Comparison of ENCODE assay signal across 9 mouse cellular contexts in the genomic region with DNA sequence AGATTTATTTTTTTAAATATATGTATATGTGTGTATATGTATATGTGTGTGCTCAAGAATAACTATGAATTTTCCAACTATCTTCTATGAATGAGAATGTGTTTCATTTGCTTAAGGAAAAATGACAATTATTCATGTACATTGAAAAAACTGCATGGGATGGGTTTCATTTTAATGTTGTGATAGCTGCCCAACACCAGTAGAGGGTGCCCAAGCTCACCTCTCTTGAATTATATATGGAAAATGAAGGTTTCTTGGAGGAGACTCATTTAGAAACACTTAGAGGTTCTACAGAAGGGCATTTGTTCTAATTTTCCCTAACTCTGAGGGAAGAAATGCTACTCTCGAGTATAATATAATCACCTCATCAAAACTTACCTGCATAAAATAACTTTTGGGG. TPM values are rescaled to one million over a fixed set of nuclear protein-coding genes. Genes with fewer than 3 reads are reported as not detected.
DNase-seq lines count a peak whose midpoint lies in the region; ATAC-seq and TF ChIP-seq lines count a peak whose summit lies in the region.
"Had no signal": no experiment of that assay in that cellular context is flagged by ENCODE, and none has a peak within 500 bp of the region (broad histone marks: within the 10 kb centered on the region; RNA-seq: fewer than 3 reads in every experiment).

No protein-coding gene starts in this region.

- no peaks in the 10 kb centered on the region for H3K4me1 ChIP-seq in cortical plate, adult 2 months (ENCODE audit: control insufficient read depth, insufficient read depth, low read length)

- intact Hi-C loops in left cerebral cortex, adult 2 months (cut with DNase I): loop anchor here (5.0 kb wide), 2 partner anchors 63 to 203 kb away; no protein-coding TSS in a partner anchor
- intact Hi-C loops in left cerebral cortex, postnatal 4 days (cut with DNase I): loop anchor here (5.0 kb wide), 1 partner anchor 68 kb away; a partner anchor contains a TSS

- DNase-seq in cerebellum, postnatal 14 days: peak; percentile 39
- DNase-seq in left cerebral cortex, adult 2 months (ENCODE audit: extremely low spot score in 1 of 2, low spot score in 2 of 2): no peak
- DNase-seq in left cerebral cortex, postnatal 4 days: no peak
- peak; percentile 19 to 23 for DNase-seq in B cell, adult 2 months
- DNase-seq in urinary bladder, postnatal 10 days (ENCODE audit: low spot score): no peak
- no peak for DNase-seq in spleen, postnatal 10 days (ENCODE audit: low spot score in 2 of 2)

- TF ChIP-seq POLR2A in cortical plate, adult 2 months (IDR thresholded peaks at IDR 0.05; ENCODE audit: extremely low read depth, insufficient read depth, low read length): no peak

- no peak overlapping the region for H3K4me3 ChIP-seq in left cerebral cortex, adult 2 months
- no peak overlapping the region for H3K4me3 ChIP-seq in cortical plate, adult 2 months (ENCODE audit: insufficient read depth, low read length)

- ATAC-seq in cerebellum, adult (ENCODE audit: insufficient number of reproducible peaks, low FRiP score, low TSS enrichment): no peak
- ATAC-seq: forebrain, embryonic 16.5 days had no signal

- TF ChIP-seq CTCF in left cerebral cortex, adult 2 months (IDR thresholded peaks at IDR 0.05): peak; percentile 77
- peak; percentile 29; the same call in 1 of the 2 replicates for TF ChIP-seq CTCF in cortical plate, adult 2 months (IDR thresholded peaks at IDR 0.05; ENCODE audit: extremely low read depth, insufficient read depth, low read length)

- no peak overlapping the region for H3K27ac ChIP-seq in left cerebral cortex, adult 2 months
- H3K27ac ChIP-seq in cortical plate, adult 2 months (ENCODE audit: insufficient read depth, low read length): no peak overlapping the region

RNA-seq across cellular contexts. Expression of a gene that starts 35.7 kb away (rescaled TPM):
- 10 to 100 TPM; 18.6 to 19.5 TPM for total RNA-seq in left cerebral cortex, adult 2 months (2021)
- 10 to 100 TPM; 26.1 to 26.2 TPM for total RNA-seq in left cerebral cortex, postnatal 4 days (2021)
- polyA plus RNA-seq in cortical plate, adult 2 months (2012; rRNA removed): 7.7 and 8.5 TPM in 2 replicates

Comparison
In these comparisons a context has a peak if more than half of its experiments do, and no peak if none do; other contexts are left out.
1. DNase-seq: peak in cerebellum, postnatal 14 days (2 of 2) and B cell, adult 2 months (2 of 2); none in left cerebral cortex, adult 2 months (0 of 2), left cerebral cortex, postnatal 4 days (single experiment), urinary bladder, postnatal 10 days (single experiment) and spleen, postnatal 10 days (0 of 2).